Mouse (Mus musculus) skeletal muscle tissue, adult 2 months (tissue): ENCODE results near the gene Inha.

Experiments used
- DNase-seq: peaks from one replicate; pipeline ENCODE4 v3.0.0-alpha.2; 2012; ENCODE audit warnings: low read depth, low spot score

Inha gene

DNA sequence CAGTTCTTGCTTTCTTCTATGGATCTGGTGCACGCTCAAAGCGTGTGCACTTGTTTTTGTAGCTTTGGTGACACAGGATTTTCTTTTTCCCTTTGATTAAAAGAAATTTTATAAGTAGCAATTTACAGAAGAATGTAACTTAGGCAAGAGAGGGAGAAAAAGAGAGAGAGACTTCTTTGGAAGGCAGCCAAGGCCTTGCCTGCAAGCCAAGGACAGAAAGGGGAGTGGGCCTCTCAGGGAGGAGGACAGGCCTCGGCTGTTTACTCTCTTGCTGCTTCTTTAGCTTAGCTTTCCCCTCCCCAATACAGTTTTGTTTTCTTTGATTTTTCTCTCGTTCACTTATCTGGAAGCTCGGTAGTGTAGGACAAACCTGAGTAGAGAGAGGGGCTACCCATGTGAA is 12.7 kb downstream of the Inha start:
- DNase-seq: no peak

DNA sequence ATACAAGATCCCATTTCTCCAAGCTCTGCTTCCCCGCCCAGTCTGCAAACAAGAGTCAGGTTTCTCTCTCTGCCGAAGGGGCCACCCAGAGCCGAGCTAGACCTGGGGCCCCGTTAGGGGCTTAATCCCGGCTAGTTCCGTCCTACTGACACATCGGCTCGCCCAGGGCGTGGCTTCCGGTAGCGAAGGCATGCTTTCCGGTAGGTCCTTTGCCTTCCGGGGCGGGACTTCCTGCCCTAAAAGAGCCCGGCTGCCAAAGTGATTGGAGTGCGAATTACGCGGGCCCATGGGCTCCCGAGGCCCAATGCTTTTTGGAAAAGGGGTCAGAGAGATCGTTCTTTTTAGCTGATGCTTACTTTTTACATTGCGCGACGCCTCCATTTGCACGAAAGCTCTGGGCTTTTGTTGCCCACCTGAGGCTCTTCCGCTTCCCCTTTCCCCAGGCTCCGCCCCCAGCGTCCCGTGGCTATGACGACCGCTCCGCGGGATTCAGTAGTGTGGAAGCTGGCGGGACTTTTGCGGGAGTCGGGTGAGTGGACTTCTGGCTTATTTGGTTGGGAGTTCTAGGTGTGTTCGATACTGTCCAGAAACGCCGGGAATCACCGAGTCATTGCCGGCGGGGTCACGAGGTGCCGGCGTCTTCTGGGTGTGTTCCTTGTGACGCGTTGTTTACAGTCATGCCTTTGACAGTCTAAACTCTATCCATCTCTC is 14.6 kb downstream of the Inha start, which contains the start of gene Stk11ip:
Stk11ip (plus strand) TSS at position 209 of the 711 bp plus-strand sequence.
- peak; percentile 86 for DNase-seq

DNA sequence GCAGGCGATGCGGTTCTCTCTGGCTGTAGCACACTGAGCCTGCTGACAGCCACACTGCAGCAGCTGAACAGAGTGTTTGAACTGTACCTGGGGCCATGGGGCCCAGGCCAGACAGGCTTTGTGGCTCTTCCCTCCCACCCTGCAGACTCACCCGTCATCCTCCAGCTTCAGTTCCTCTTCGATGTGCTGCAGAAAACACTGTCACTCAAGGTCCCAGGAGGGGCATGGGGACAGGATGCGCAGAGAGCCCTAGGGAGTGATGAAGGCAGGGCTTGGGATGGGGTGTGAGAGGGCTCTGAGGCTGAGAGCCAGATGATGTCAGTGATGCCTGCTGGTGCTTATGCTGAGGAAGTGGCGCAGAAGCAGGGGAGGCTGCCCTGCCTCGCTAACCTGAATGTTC is 17.8 kb downstream of the Inha start:
- DNase-seq: no peak

DNA sequence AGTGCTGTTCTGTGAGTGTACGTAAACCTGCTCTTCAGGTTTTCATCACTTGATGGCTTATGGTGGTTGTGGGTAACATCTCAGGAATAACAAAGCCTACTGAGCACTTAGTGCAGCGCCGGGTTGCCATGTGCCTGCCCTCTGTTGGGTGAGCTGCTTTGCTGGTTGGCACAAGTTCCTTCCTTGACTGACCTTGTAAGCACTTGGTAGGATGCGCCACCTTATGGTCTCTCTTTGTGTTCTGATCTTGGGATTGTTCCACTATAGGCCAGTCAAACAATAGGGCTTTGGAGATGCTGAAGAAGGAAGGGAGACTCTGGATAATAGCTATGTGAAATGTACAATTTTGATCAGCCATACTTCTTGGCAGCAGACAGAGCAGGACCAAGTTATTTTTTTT is 23.7 kb downstream of the Inha start:
- no peak for DNase-seq

DNA sequence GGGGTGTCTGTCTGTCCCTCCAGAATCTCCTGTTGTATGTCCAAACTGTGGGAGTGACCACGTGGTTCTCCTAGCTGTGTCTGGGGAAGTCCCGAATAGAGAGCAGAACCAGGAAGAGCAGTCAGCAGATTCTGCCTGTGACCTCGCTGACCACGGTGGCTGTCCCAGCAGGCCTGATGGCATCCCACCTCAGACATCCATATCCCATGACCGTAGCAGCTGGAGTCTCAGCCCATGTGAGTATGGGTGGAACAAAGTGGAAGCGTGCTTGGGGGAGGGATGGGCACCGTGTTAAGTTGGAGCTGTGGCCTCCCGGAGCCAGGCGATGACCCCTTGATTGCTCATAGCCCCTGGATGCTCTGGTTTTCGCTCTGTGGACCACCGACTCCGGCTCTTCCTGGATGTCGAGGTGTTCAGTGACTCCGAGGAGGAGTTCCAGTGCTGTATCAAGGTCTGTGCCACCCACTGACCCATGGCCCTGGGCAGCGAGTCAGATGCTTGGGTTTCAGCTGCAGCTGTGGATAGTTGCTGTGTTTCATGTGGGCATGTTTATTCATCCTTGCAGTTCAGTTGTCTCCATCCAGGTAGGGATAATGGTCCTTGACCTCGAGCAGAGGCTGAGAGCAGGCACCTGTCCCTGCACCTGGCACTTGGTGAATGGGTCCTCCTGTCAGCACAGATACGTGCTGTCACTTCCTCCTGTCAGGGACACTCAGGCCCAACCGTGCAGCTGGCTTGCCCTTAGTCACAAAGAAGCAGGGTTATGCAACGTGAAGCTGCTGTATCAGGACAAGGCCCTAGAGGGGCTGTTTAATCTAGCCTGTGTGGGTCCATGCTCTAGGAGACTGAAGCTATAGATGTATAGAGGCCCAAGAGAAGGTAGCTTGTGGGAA is 25.6 kb downstream of the Inha start:
- DNase-seq: no peak

DNA sequence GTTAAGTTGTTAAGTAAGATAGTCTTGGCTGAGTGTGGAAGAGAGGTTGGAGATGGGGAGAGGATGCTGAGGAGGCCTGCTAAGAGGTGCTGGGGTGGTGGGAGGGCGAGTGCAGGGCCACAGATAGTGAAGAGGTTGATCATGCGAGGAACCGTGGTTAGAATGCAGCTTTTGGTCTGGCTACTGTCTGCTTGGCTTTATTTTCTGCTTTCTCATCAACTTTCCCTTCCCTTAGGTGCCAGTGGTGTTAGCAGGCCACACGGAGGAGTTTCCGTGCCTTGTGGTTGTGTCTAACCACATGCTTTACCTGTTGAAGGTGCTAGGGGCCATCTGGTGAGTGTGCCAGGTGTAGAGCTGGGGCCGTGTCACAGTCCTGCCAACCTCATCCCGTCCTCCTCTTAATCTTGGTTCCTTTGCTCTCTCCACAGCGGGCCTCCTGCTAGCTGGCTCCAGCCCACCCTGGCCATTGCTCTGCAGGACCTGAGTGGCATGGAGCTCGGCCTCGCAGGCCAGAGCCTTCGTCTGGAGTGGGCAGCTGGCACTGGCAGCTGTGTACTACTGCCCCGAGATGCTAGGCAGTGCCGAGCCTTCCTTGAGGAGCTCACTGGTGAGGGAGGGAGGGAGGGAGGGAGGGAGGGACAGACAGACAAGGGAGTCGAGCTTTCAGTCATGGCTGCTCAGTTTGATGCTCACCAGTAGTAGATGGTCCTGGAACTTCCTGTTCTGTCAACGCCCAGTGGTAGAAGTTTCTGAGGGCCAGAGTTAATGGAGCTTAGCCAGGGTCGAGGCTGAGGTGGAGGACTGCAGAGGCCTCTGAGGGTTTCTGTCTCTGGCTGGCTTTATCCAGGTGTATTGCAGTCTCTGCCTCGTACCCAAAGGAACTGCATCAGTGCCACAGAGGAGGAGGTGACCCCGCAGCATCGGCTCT is 26.7 kb downstream of the Inha start:
- no peak for DNase-seq

DNA sequence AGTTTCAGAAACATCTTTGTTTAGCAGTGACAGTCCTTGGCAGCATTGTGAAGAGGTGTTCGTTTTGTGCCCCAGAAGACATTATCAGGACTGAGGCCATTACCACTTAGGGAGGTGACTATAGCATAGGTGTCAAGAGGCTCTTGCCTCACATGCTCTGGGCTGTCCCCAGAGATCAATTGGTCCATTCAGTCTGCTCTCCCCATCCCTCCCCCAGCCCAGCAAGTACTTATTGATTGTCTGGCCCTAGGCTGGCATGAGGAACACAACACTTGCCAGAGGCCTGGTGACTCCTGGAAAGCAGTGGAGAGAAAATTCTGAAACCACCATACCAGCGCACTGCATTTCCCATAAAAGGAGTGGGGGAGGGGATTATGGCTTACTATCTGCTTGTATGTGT is 30.7 kb downstream of the Inha start:
- no peak for DNase-seq

DNA sequence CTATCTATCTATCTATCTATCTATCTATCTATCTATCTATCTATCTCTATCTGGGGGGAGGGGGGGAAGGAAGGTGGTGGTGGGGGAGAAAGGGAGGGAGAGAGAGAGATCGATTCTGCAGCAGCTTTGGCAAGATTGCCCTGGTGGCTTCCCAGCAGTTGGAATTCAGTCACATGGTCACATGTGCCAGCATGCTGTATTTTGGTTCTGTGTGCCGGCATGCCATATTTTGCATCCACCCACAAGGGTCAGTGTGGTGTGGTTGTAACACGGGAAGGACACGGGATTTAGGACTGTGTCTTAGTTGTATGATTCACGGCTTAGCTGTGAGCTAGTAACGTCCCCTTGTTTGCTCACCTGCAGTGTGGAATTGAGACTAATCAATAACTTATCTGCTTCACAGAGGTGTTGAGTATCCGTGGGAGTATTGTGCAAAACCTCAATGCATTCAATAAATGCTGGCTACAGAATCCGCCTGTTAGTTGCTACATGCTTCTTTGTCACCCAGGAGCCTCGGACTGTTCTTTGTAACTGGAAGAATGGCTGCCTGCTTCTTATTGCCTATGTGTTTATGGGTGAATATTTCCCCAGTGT is 31.8 kb downstream of the Inha start:
- DNase-seq: no peak

DNA sequence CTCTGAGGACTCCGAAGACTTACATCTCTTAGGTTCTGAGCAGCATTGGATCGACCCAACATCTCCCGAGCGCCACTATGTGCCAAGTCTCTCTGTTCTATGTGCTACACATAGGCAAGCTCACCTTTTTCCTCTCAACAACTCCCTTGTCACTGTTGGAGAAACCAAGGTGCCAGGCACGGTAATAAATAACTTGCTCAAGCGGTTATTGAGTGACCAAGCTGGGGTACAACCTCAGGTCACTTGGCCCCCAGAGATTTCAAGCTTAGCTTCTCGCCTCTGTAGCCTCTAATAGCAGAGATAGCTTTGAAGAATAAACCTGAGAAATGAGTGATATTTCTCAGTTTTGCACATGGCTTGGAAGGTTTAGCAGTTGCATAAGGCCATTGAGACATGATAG is 34.6 kb downstream of the Inha start:
- no peak for DNase-seq

DNA sequence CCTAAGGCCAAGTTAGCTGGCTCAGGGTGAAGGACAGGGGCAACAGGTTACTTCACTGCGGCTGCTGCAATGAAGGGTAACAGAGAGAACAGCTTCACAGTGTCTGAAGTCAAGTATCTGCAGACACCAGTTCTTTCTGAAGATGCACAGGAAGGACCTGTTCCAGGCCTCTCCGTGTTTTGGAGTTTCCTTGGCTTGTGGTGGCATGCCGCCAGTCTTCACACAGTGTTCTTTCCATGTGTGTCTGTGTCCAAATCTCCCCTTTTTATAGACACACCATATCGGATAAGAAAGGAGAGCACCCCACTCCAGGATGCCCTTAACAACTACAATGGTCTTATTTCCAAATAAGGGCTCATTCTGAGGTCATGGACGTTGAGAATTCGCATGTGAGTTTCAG is 37.5 kb downstream of the Inha start:
- DNase-seq: no peak

DNA sequence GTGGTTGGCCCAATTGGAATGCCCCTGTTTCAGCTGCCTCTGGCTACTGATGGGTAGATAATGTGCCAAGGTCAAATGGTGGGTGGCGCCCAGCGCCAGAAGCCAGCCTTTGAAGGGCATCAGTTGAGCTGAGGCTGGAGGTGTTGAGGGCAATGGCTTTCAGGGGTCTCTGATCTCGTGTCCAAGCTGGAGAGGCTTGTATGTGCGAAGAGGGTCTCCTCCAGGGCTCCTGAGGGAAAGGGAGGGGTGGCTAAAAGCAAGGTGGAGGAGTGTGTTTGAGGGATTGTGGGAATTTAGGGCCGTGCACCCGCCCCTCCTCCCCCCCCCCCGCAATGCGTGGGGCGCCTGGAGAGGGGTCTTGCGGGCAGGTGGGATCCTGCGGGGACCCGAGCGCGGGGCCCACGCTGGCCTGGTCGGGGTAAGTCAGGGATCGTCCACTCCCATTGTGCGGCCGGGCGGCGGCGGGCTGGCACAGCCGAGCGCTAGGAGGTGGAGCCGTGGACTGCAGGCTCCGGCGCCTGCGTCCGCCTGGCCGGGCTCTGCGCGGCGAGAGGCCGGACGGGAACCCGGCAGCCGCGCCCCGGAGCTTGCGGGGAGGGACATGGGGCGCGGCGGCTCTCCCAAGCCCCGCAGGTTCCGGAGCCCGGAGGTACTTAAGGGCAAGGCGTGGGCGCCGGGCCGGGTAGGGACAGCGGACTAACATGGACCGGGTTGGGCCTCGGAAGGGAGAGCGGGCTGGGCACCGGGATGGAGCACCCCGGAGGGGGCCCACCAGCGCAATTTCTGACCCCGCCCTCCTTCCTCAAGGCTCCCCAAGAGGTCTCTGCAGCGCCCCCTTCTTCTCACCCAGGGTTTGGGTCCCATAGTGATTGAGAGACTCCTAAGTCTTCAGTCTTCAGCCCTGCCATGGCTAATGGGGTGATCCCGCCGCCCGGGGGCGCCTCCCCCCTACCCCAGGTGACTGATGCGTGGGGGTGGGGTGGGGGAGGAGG is 39.4 kb downstream of the Inha start, which contains the start of gene Slc4a3:
Slc4a3 (plus strand) TSS at position 302 of the 992 bp plus-strand sequence.
- DNase-seq: peak; percentile 27

DNA sequence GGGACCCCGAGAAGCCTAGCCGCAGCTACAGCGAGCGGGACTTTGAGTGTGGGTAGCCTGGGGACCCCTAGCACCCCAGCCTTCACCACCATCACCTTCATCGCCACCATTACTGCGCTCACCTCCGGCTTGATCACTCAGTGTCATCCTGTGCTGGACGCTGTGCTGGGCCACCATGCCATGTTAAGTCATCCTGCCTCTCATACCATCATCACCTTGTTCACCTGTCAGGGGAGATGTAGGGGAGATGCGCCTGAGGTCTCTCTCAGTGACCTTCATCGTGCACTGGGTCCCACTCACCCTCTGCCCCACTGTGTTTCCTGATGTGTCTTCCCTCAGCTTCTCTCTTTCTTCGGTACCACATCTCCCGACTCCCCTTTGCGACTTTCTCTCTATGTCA is 40.5 kb downstream of the Inha start:
- DNase-seq: no peak

DNA sequence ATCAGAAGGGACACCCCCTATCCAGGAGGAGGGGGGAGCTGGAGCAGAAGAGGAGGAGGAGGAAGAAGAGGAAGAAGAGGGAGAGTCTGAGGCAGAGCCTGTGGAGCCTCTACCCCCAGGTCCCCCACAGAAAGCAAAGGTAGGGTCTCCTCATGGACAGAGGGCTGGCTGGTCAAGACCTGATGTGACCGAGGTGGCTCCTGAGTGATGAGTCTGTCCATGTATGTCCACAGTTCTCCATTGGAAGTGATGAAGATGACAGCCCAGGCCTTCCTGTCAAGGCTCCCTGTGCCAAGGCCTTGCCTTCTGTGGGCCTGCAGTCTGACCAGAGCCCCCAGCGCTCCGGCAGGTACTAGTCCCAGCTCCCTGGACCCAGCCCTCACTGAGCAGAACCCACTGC is 41.2 kb downstream of the Inha start:
- no peak for DNase-seq

DNA sequence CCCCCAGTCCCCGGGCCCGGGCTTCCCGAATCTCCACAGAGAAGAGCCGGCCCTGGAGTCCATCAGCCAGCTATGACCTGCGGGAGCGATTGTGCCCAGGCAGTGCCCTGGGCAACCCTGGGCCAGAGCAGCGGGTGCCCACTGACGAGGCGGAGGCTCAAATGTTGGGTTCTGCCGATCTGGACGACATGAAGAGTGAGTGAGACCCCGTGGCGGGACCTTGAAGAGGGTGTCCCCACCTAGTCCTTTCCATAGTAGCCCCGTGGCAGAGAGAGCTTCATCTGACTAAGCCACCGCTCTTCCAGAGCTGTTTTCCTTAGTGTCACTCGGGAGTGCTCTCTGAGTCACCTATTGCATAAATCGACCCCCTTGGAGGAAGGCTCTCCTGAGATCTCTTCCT is 42.0 kb downstream of the Inha start:
- no peak for DNase-seq

DNA sequence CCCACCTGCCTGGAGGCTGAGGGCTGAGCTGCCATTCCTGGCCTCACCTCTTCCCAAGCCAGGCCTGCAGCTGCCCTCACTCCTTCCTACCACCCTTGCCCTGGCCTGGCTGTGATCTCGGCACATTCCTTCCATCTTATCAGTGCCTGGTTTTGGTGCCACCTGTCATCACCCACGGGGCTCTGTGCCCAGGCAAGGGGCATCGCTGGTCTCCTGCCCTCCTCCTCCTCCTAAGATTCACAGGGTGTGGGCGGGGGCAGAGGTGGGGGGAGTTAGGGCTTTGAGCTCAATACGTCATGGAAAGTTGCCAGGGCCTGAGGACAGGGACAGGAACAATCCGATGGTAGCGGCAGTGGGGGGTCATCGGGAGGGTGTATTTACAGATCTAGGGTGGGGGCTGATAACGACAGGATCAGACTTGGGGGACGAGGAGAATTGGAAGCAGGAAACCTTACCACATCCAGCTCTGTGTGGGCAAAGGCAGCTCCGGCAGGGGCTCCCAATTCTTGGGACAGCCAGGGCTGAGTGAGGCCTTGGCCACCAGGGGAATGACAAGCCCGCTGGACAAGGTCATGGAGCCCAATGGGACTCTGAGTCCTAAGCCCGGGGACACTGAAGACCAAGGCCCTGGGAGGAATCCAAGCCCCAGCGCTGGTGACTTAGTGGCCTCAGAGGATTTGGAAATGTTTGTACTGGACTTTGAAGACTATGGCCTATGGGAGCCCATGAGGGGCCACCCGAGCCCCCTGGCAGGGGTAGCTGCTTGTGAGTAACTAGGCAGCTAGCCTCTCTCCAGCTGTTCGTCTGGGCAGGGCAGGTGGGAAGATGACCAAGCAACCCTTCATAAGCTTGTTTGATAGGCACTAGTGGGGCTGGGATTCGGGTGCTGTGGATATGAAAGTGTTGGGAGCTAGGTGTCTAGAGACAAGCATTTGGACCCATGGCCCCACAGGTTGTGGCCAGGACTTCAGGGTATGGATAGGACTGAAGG is 42.7 kb downstream of the Inha start:
- no peak for DNase-seq

DNA sequence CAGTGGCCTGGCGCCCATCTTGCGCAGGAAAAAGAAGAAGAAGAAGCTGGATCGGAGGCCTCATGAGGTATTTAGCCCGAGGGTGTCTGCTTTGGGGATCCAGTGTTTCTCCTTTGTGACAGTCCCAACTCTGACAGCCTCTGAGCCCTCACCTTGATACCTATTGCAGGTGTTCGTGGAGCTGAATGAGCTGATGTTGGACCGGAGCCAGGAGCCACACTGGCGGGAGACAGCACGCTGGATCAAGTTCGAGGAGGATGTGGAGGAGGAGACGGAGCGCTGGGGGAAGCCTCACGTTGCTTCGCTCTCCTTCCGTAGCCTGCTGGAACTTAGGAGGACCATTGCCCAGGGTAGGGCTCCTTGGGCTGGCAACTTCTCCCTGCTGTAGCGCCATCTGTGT is 43.7 kb downstream of the Inha start:
- DNase-seq: no peak

DNA sequence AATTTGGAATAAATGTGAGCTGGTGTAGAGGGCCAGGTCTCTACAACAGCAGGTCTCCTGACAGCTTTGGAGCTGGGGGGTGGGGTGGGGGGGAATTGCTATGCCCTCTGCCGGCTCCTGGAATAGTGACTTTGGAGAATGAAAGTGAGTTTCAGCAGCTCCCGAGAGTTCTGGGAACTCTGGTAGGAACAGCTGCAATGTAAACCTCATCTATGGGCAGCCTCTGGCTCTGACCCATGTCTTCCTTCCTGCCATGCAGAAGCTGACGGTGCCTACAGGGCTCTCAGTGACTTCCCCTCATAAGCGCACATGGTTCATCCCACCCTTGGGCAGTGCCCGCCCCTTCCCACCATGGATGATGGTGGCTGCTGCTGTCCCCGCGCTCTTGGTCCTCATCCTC is 48.8 kb downstream of the Inha start:
- DNase-seq: no peak

DNA sequence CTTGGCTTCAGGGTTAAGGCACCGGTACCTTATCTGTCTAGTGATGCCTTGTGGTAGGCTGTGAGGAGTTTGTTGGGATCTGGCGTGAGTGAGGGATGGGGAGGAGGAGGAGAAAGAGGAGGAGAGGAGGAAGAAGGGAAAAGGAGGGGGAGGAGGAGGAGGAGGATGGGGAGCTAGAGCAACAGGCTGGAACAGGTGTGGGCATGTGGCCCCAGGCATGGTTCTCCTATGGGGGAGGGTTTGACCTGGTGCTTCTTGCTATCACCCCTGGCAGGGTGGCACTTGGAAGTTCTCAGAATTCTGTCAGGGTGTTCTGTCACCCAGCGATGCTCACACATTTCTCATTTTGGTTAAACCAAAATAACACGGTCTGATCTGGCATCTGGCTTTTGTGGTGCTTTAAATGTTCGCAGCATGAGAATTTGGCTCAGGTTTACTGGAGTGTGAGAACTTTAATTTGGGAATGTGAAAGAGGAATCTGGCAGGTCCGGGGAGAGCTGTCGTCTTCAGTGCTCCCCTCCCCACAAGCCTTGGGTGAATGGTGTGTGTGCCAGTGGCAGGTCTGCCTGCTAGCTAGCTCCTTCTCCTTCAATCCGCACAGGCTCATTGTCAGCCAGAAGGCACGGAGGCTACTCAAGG is 49.4 kb downstream of the Inha start:
- DNase-seq: no peak
